Mouse (Mus musculus): ENCODE results near the gene Usp12.

DNA sequence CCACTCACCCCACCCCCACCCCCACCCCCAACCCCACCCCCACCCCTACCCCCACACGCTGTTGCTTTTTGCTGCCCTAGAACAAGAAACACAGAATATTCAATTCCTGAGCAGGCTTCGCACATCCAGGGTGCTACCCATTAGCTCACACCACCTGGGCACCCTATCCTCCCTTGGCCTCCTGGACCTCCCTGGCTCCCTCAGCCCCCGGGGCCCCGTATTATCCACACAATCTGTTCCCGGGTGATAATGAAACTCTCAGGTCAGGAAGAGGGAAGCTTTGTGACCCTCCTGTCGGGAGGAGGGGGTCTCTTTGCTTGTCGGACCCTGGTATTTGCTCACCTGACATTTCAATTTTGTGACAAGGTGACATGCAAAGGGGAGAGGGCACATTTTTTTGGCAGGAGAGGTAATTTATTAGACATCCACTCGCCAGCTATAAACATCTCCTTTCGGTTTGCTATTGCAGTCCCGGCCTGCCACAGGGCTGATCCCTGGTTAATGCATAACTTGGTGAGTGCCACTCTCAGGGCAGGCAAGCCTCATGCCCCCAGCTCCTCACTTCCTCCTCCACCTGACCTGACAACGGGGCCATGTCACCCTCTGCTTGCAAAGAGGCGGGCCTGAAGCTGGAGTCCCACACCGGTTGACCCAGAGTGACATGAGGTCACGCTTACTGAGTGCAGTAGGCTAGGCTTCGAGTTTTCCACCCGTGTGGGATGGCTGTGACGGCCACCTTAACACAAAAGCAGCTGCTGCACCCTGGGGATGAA, 107.1 kb downstream of the Usp12 start:
- TF ChIP-seq POLR2A (IDR thresholded peaks at IDR 0.05; ENCODE audit: low read depth, low read length) (no peak), CTCF (IDR thresholded peaks at IDR 0.05; ENCODE audit: borderline replicate concordance, insufficient read depth, low read length) (no peak)
